Mouse (Mus musculus) liver, adult 2 months (tissue): Measurements from ENCODE around the gene Tex50. TPM values are rescaled to one million over a fixed set of nuclear protein-coding genes. Genes with fewer than 3 reads are reported as not detected.
"Not testable (repeated sequence)": the region's sequence is repeated elsewhere in the genome, so short reads cannot be mapped to it uniquely, and the experiment has no call there.

ENCODE experiments used
- DNase-seq: peaks from one replicate; pipeline ENCODE4 v3.0.0-alpha.2; 2011; ENCODE audit warnings: low read depth, low spot score; ENCODE audit errors: extremely low read depth
- H3K27ac ChIP-seq: fragments of 200-500 bp; replicated peaks from 2 replicates; pipeline ENCODE4 v1.5.1; 2012; ENCODE audit warnings: low read depth, mild to moderate bottlenecking, control low read depth, inconsistent platforms, low read length; ENCODE audit not compliant: insufficient read depth
- H3K27me3 ChIP-seq: fragments of 200-500 bp; 2 replicates; pipeline ENCODE4 v1.6.1; 2012; ENCODE audit warnings: mild to moderate bottlenecking, moderate library complexity, low read length, inconsistent platforms; ENCODE audit not compliant: control insufficient read depth, insufficient read depth
- H3K36me3 ChIP-seq: fragments of 200-500 bp; 2 replicates; pipeline ENCODE4 v1.6.1; 2012; ENCODE audit warnings: low read length, inconsistent platforms; ENCODE audit not compliant: control insufficient read depth, insufficient read depth
- H3K4me1 ChIP-seq: fragments of 200-500 bp; 2 replicates; pipeline ENCODE4 v1.6.1; 2011; ENCODE audit warnings: low read length; ENCODE audit not compliant: control insufficient read depth, insufficient read depth
- H3K4me3 ChIP-seq: fragments of 200-500 bp; 2 replicates; pipeline ENCODE4 v1.5.1; 2011; ENCODE audit warnings: low read depth, mild to moderate bottlenecking, control low read depth, low read length, moderate library complexity; ENCODE audit not compliant: insufficient read depth
- H3K79me2 ChIP-seq: fragments of 200-500 bp; 2 replicates; pipeline ENCODE4 v1.6.1; 2012; ENCODE audit warnings: inconsistent platforms, mild to moderate bottlenecking, low read length, moderate library complexity; ENCODE audit not compliant: control insufficient read depth, insufficient read depth
- H3K9ac ChIP-seq: fragments of 200-500 bp; 2 replicates; pipeline ENCODE4 v1.6.1; 2012; ENCODE audit warnings: low read depth, mild to moderate bottlenecking, control low read depth, inconsistent platforms, low read length
- CTCF ChIP-seq: fragments of 200-500 bp; IDR thresholded peaks from 2 replicates; pipeline ENCODE4 v1.5.1; 2011; ENCODE audit warnings: low read depth, low read length, control low read depth
- POLR2A ChIP-seq: fragments of 200-500 bp; IDR thresholded peaks from 2 replicates; pipeline ENCODE4 v1.6.1; 2011; ENCODE audit warnings: low read length, control low read depth; ENCODE audit not compliant: insufficient read depth; ENCODE audit errors: extremely low read depth
- WGBS: fragments of 180-500 bp; shearing (Covaris S2); methylation state at CpG from one replicate; pipeline ENCODE4 v1.1.7; 2018; 5-methylcytosine and 5-hydroxymethylcytosine counted together
- polyA plus RNA-seq: library from polyadenylated mRNA; depleted of rRNA; stranded (reverse); fragments of >200 nt; gene quantifications from 2 replicates; pipeline ENCODE4 v1.2.3, GENCODE M21; 2012
- total RNA-seq: library from RNA; depleted of rRNA; stranded (reverse); fragments of >200 nt; gene quantifications from 2 replicates; pipeline ENCODE4 v1.2.3, GENCODE M21; 2014

The Tex50 gene
- total and polyA plus RNA-seq, 2 experiments = not detected

- TF ChIP-seq CTCF (no peak), POLR2A (no peak)
- Histone ChIP-seq H3K27me3 (no peaks in the 10 kb centered on the region), H3K27ac (no peak overlapping the region), H3K4me3 (no peak overlapping the region), H3K79me2 (no peaks in the 10 kb centered on the region), H3K4me1 (no peaks in the 10 kb centered on the region; the same call in 1 of the 2 replicates), H3K36me3 (no peaks in the 10 kb centered on the region), H3K9ac (no peak overlapping the region)
- 37% methylated on average over 6 of the region's 6 CpGs for WGBS
- DNase-seq = peak; percentile 48
Observed at GRCm38 (mm10) chr1:161151098-161151497, 8.0 kb downstream of the Tex50 start.

- no peak overlapping the region for H3K4me3 ChIP-seq
- no peak overlapping the region for H3K27ac ChIP-seq
- 72% methylated on average over 2 of the region's 2 CpGs for WGBS
- H3K9ac ChIP-seq = no peak overlapping the region
- H3K27me3 ChIP-seq = no peaks in the 10 kb centered on the region
- H3K36me3 ChIP-seq = no peaks in the 10 kb centered on the region
- DNase-seq = no peak
- H3K79me2 ChIP-seq = no peaks in the 10 kb centered on the region
- TF ChIP-seq CTCF (no peak), POLR2A (no peak)
- H3K4me1 ChIP-seq = no peaks in the 10 kb centered on the region; the same call in 1 of the 2 replicates
Observed at GRCm38 (mm10) chr1:161147888-161148287, 11.2 kb downstream of the Tex50 start.

GRCm38 (mm10) chr1:161145611-161146010 is 13.5 kb downstream of the Tex50 start:
- H3K36me3 ChIP-seq, DNase-seq, H3K4me1 ChIP-seq, H3K79me2 ChIP-seq, H3K27ac ChIP-seq, H3K4me3 ChIP-seq, H3K9ac ChIP-seq, H3K27me3 ChIP-seq: not testable (repeated sequence)
- 79% methylated on average over 8 of the region's 8 CpGs for WGBS

- Histone ChIP-seq H3K27me3 (no peaks in the 10 kb centered on the region), H3K4me1 (peaks cover 3% of the 10 kb centered on the region), H3K79me2 (no peaks in the 10 kb centered on the region), H3K4me3 (no peak overlapping the region), H3K9ac (no peak overlapping the region), H3K36me3 (no peaks in the 10 kb centered on the region), H3K27ac (no peak overlapping the region)
- 92% methylated on average over 7 of the region's 7 CpGs for WGBS
- DNase-seq = no peak
- no peak for TF ChIP-seq POLR2A
- TF ChIP-seq CTCF = no peak
Observed at GRCm38 (mm10) chr1:161143216-161143615, 15.9 kb downstream of the Tex50 start.

GRCm38 (mm10) chr1:161142531-161143159 is 16.5 kb downstream of the Tex50 start, which contains the start of gene Ankrd45:
TSS of gene Ankrd45 (plus strand) at chr1:161142691.
- H3K9ac ChIP-seq = no peak within 1 kb of the TSS

GRCm38 (mm10) chr1:161140026-161140762 is 18.9 kb downstream of the Tex50 start:
- Histone ChIP-seq H3K27me3 (no peaks in the 10 kb centered on the region), H3K36me3 (no peaks in the 10 kb centered on the region), H3K9ac (no peak overlapping the region), H3K27ac (no peak overlapping the region), H3K4me3 (no peak overlapping the region), H3K4me1 (peaks cover 3% of the 10 kb centered on the region), H3K79me2 (no peaks in the 10 kb centered on the region)
- 82% methylated on average over 9 of the region's 9 CpGs for WGBS
- TF ChIP-seq POLR2A (no peak), CTCF (peak; percentile 50)
- DNase-seq = no peak

More at GRCm38 (mm10) chr1:161142531-161143159, 16.5 kb downstream of the Tex50 start, which contains the start of gene Ankrd45:
- H3K4me3 ChIP-seq = peak within 1 kb of the TSS; percentile 11; the same call in 1 of the 2 replicates
- no peaks in the 10 kb centered on the region for H3K27me3 ChIP-seq
- H3K27ac ChIP-seq = no peak within 1 kb of the TSS
- peaks cover 3% of the 10 kb centered on the region for H3K4me1 ChIP-seq
- TF ChIP-seq CTCF (no peak), POLR2A (no peak)
- DNase-seq = no peak
- H3K36me3 ChIP-seq = no peaks in the 10 kb centered on the region
- 13% methylated on average over 33 of the region's 33 CpGs for WGBS
- no peaks in the 10 kb centered on the region for H3K79me2 ChIP-seq
